Mouse (Mus musculus) layer of hippocampus, postnatal 25 days (tissue): ENCODE measurements around the gene Zfp866. TPM values are rescaled to one million over a fixed set of nuclear protein-coding genes. Genes with fewer than 3 reads are reported as not detected.

Experiments used
- DNase-seq, 2 experiments: peaks; one replicate each; pipeline ENCODE4 v3.0.0; 2022; ENCODE audit warnings: mixed read lengths in 2 of 2, low spot score in 1 of 2; ENCODE audit errors: extremely low spot score in 1 of 2
- total RNA-seq, 2 experiments: library from RNA; stranded (reverse); gene quantifications; 2 replicates each; pipeline ENCODE4 v1.2.3; 2021

The Zfp866 gene
- total RNA-seq, 2 experiments from 2014 or later = 26.1 to 28.8 TPM

GRCm38 (mm10) chr8:69799261-69799660 is 8.3 kb upstream of the Zfp866 start:
- DNase-seq = peak in 1 of 2 experiments; percentile 3

GRCm38 (mm10) chr8:69797661-69798060 is 6.7 kb upstream of the Zfp866 start:
- DNase-seq = peak in 1 of 2 experiments; percentile 3

- peak in 1 of 2 experiments; percentile 4 for DNase-seq
Observed at GRCm38 (mm10) chr8:69796721-69797345, 5.9 kb upstream of the Zfp866 start.

- DNase-seq = peak in 1 of 2 experiments; percentile 5
Observed at GRCm38 (mm10) chr8:69794901-69795300, 3.9 kb upstream of the Zfp866 start.

GRCm38 (mm10) chr8:69794096-69794495 is 3.1 kb upstream of the Zfp866 start:
- peak in 1 of 2 experiments; percentile 3 for DNase-seq

GRCm38 (mm10) chr8:69793666-69794065 is 2.7 kb upstream of the Zfp866 start:
- peak in 1 of 2 experiments; percentile 4 for DNase-seq

- DNase-seq = no peak
Observed at GRCm38 (mm10) chr8:69791415-69792068, 564 bp upstream of the Zfp866 start.

- peak in 1 of 2 experiments; percentile 3 for DNase-seq
Observed at GRCm38 (mm10) chr8:69790364-69790763, 614 bp downstream of the Zfp866 start.

- peak in 1 of 2 experiments; percentile 4 for DNase-seq
Observed at GRCm38 (mm10) chr8:69789731-69790130, 1.2 kb downstream of the Zfp866 start.

- peak in 1 of 2 experiments; percentile 0 for DNase-seq
Observed at GRCm38 (mm10) chr8:69789105-69789504, 1.9 kb downstream of the Zfp866 start.

GRCm38 (mm10) chr8:69777111-69777510 is 13.9 kb downstream of the Zfp866 start:
- peak in 1 of 2 experiments; percentile 3 for DNase-seq

GRCm38 (mm10) chr8:69775149-69775534 is 15.8 kb downstream of the Zfp866 start:
- no peak for DNase-seq

GRCm38 (mm10) chr8:69774503-69775148 is 16.4 kb downstream of the Zfp866 start, which contains the start of gene Gm20422:
Gene Gm20422 (minus strand): TSS chr8:69774886.
- DNase-seq = peak; percentile 67 to 87

GRCm38 (mm10) chr8:69772106-69772505 is 18.9 kb downstream of the Zfp866 start:
- peak in 1 of 2 experiments; percentile 3 for DNase-seq

- DNase-seq = peak in 1 of 2 experiments; percentile 4
Observed at GRCm38 (mm10) chr8:69771221-69771620, 19.8 kb downstream of the Zfp866 start.

- DNase-seq = no peak
Observed at GRCm38 (mm10) chr8:69761814-69762445, 29.0 kb downstream of the Zfp866 start.

GRCm38 (mm10) chr8:69758316-69758715 is 32.7 kb downstream of the Zfp866 start:
- no peak for DNase-seq

- no peak for DNase-seq
Observed at GRCm38 (mm10) chr8:69752437-69752836, 38.5 kb downstream of the Zfp866 start.

- peak; percentile 89 to 95 for DNase-seq
Observed at GRCm38 (mm10) chr8:69749544-69750454, 41.2 kb downstream of the Zfp866 start, which contains the start of gene Zfp963. Gene Zfp963 (minus strand): TSS chr8:69749970.

- DNase-seq = no peak
Observed at GRCm38 (mm10) chr8:69741231-69741630, 49.7 kb downstream of the Zfp866 start.
